Mouse (Mus musculus): ENCODE measurements around the gene Defb23.

DNA sequence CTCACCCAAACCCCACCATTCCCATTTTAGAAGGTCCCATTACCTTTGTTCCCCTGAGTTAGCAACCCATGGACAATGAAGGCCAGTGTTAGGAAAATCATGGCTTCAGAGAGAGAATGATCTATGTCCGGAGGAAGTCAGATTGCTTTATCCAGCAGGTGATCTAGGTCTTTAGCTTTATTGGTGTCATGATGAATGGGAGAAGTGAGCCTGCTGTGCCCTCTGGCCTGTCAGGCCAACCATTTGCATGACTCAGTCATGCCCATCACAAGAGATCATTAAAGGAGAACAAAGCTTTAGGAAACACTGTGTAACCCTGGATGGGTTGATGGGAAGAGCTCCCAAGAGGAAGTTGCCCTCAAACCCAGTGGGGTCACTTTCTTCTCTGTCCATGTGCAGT, 47.2 kb upstream of the Defb23 start, which contains the start of gene Defb26:
- TF ChIP-seq CTCF (IDR thresholded peaks at IDR 0.05; ENCODE audit: low read depth) = no peak
- no peak for TF ChIP-seq EP300 (IDR thresholded peaks at IDR 0.05; ENCODE audit: low read depth)
